8 mouse cellular contexts compared by ENCODE assay signal in genomic region chr4:142084131-142084899, GRCm38 (mm10). TPM values are rescaled to one million over a fixed set of nuclear protein-coding genes. Genes with fewer than 3 reads are reported as not detected.
DNase-seq lines count a peak whose midpoint lies in the region; ATAC-seq and TF ChIP-seq lines count a peak whose summit lies in the region.

TSS of gene Tmem51 (minus strand) at chr4:142084304.

- peaks cover 58% of the 10 kb centered on the region for H3K27me3 ChIP-seq in forebrain, embryonic 12.5 days
- peaks cover 4% of the 10 kb centered on the region; the same call in 1 of the 2 replicates for H3K27me3 ChIP-seq in limb, embryonic 11.5 days (ENCODE audit: control insufficient read depth, insufficient read depth, low read length)
- H3K27me3 ChIP-seq in midbrain, embryonic 10.5 days (ENCODE audit: low read depth, poor library complexity, severe bottlenecking), result peaks cover 67% of the 10 kb centered on the region

- peak within 1 kb of the TSS; percentile 11; the same call in 1 of the 2 replicates for H3K27ac ChIP-seq in ES-E14 (ENCODE audit: insufficient read depth, low read depth, low read length, poor library complexity, severe bottlenecking)
- H3K27ac ChIP-seq in bone marrow, adult 2 months (ENCODE audit: control insufficient read depth, insufficient read depth, low read depth, low read length, poor library complexity), result peak within 1 kb of the TSS; percentile 61
- no peak within 1 kb of the TSS for H3K27ac ChIP-seq in forebrain, embryonic 12.5 days
- no peak within 1 kb of the TSS for H3K27ac ChIP-seq in limb, embryonic 11.5 days (replicated peaks; ENCODE audit: low read depth, low read length)
- H3K27ac ChIP-seq in midbrain, embryonic 10.5 days (replicated peaks), result peak within 1 kb of the TSS; percentile 83

- peak within 1 kb of the TSS; percentile 17 for H3K9ac ChIP-seq in ES-E14 (ENCODE audit: insufficient read depth, low read depth, low read length, poor library complexity, severe bottlenecking)
- H3K9ac ChIP-seq in forebrain, embryonic 12.5 days, result peak within 1 kb of the TSS; percentile 66
- peak within 1 kb of the TSS; percentile 62 for H3K9ac ChIP-seq in limb, embryonic 11.5 days (ENCODE audit: low read length)

- no peak for DNase-seq in ES-E14 (ENCODE audit: low read depth, low spot score)
- peak; percentile 77 for DNase-seq in limb, embryonic 11.5 days (ENCODE audit: low spot score)
- DNase-seq in midbrain, embryonic 10.5 days (ENCODE audit: low spot score), result peak; percentile 67
- DNase-seq in testis, postnatal 10 days (ENCODE audit: low spot score), result peak; percentile 64
- no peak for DNase-seq in layer of hippocampus, adult 18-20 months (ENCODE audit: low spot score in 2 of 2)

- no peak for TF ChIP-seq CTCF in bone marrow, adult 2 months (IDR thresholded peaks at IDR 0.05; ENCODE audit: control insufficient read depth, insufficient read depth, low read length)

- H3K4me2 ChIP-seq in forebrain, embryonic 12.5 days, result peak within 1 kb of the TSS; percentile 99
- H3K4me2 ChIP-seq in limb, embryonic 11.5 days (ENCODE audit: low read depth, severe bottlenecking), result peak within 1 kb of the TSS; percentile 93

- TF ChIP-seq POLR2A in bone marrow, adult 2 months (IDR thresholded peaks at IDR 0.05; ENCODE audit: borderline replicate concordance, control insufficient read depth, low read depth, low read length), result peak; percentile 19; the same call in 1 of the 2 replicates

- H3K4me1 ChIP-seq in ES-E14 (ENCODE audit: control insufficient read depth in 2 of 2, insufficient read depth in 2 of 2, low read length in 2 of 2, poor library complexity in 1 of 2), result peaks cover 3 to 20% of the 10 kb centered on the region in 2 experiments; a peak in 3 of 4 replicates
- H3K4me1 ChIP-seq in bone marrow, adult 2 months (ENCODE audit: control insufficient read depth, insufficient read depth, low read length), result peaks cover 2% of the 10 kb centered on the region; the same call in 1 of the 2 replicates
- peaks cover 33% of the 10 kb centered on the region for H3K4me1 ChIP-seq in forebrain, embryonic 12.5 days
- H3K4me1 ChIP-seq in limb, embryonic 11.5 days (ENCODE audit: control insufficient read depth, insufficient read depth, low read length), result peaks cover 34% of the 10 kb centered on the region
- peaks cover 43% of the 10 kb centered on the region for H3K4me1 ChIP-seq in midbrain, embryonic 10.5 days

- no peaks in the 10 kb centered on the region for H3K9me3 ChIP-seq in ES-E14 (ENCODE audit: control insufficient read depth, insufficient read depth, low read depth, low read length)
- no peaks in the 10 kb centered on the region for H3K9me3 ChIP-seq in forebrain, embryonic 12.5 days
- H3K9me3 ChIP-seq in limb, embryonic 11.5 days (ENCODE audit: control insufficient read depth, low read length), result no peaks in the 10 kb centered on the region
- H3K9me3 ChIP-seq in midbrain, embryonic 10.5 days (replicated peaks), result no peaks in the 10 kb centered on the region

- in situ Hi-C loops in ES-E14 (cut with MboI; ENCODE audit: low sequenced_read_pairs in 2 of 2, unreplicated experiment in 2 of 2), result no loop called here

- peak within 1 kb of the TSS; percentile 79 to 82 for H3K4me3 ChIP-seq in ES-E14 (ENCODE audit: insufficient read depth in 1 of 2, low read depth in 1 of 2, low read length in 2 of 2, poor library complexity in 1 of 2, severe bottlenecking in 1 of 2)
- H3K4me3 ChIP-seq in bone marrow, adult 2 months (replicated peaks; ENCODE audit: control insufficient read depth, low read depth, low read length), result peak within 1 kb of the TSS; percentile 31
- H3K4me3 ChIP-seq in forebrain, embryonic 12.5 days (replicated peaks), result peak within 1 kb of the TSS; percentile 66
- H3K4me3 ChIP-seq in limb, embryonic 11.5 days (ENCODE audit: low read depth, low read length), result peak within 1 kb of the TSS; percentile 67
- H3K4me3 ChIP-seq in midbrain, embryonic 10.5 days, result peak within 1 kb of the TSS; percentile 78

- H3K36me3 ChIP-seq in ES-E14 (ENCODE audit: control insufficient read depth, insufficient read depth, low read length, poor library complexity, severe bottlenecking), result no peaks in the 10 kb centered on the region
- H3K36me3 ChIP-seq in forebrain, embryonic 12.5 days (replicated peaks), result no peaks in the 10 kb centered on the region
- no peaks in the 10 kb centered on the region for H3K36me3 ChIP-seq in limb, embryonic 11.5 days (ENCODE audit: control insufficient read depth, insufficient read depth, low read length)
- H3K36me3 ChIP-seq in midbrain, embryonic 10.5 days, result no peaks in the 10 kb centered on the region

- 2% methylated on average over 51 of the region's 52 CpGs for WGBS in bone marrow, adult 2 months
- under 1% methylated on average over 52 of the region's 52 CpGs for WGBS in forebrain, embryonic 12.5 days
- WGBS in limb, embryonic 11.5 days, result 0% methylated on average over 50 of the region's 52 CpGs
- WGBS in midbrain, embryonic 10.5 days, result under 1% methylated on average over 52 of the region's 52 CpGs

- ATAC-seq in forebrain, embryonic 12.5 days (ENCODE audit: low FRiP score), result peak; percentile 59; the same call in 1 of the 2 replicates
- ATAC-seq in hematopoietic stem cell, adult 5-6 weeks (replicated peaks in 1 of 2; ENCODE audit: insufficient read depth in 1 of 2, low FRiP score in 2 of 2, low TSS enrichment in 1 of 2, low read depth in 1 of 2, poor library complexity in 2 of 2, severe bottlenecking in 2 of 2), result 0 out of 4 replicates have a peak, but pooled peaks have one; percentile 23 to 43
- peak; percentile 81 for ATAC-seq in limb, embryonic 11.5 days (ENCODE audit: insufficient number of reproducible peaks, low FRiP score, low TSS enrichment, low read depth)

TF ChIP-seq in ES-E14, 5 proteins besides CTCF, POLR2A, EP300 and RAD21:
- TF ChIP-seq CHD2 (IDR thresholded peaks at IDR 0.05; ENCODE audit: low read depth, low read length) (no peak), ZC3H11A (IDR thresholded peaks at IDR 0.05; ENCODE audit: borderline replicate concordance, low read depth, low read length) (no peak), MAFK (IDR thresholded peaks at IDR 0.05; ENCODE audit: insufficient read depth, low read depth, low read length) (no peak), HCFC1 (IDR thresholded peaks at IDR 0.05; ENCODE audit: borderline replicate concordance, insufficient read depth, low read length) (no peak), ZNF384 (IDR thresholded peaks at IDR 0.05; ENCODE audit: low read depth, low read length) (no peak)

RNA-seq across cellular contexts. Expression of gene Tmem51, which starts in this region (rescaled TPM):
- total RNA-seq in ES-E14 (2012; rRNA removed), result 13.6 and 24.0 TPM in 2 replicates
- polyA plus RNA-seq in bone marrow, adult 2 months (2011; ENCODE audit: insufficient read depth, insufficient read length, low replicate concordance, missing spikeins), result 2.1 and 5.9 TPM in 2 replicates
- polyA plus RNA-seq in forebrain, embryonic 12.5 days (2016; fragmentation: Nextera tagmentation; extraction: Ambion mirVana), result 4.8 and 6.0 TPM in 2 replicates
- total RNA-seq in hematopoietic stem cell, adult 5-6 weeks (2017), result 0.63 and 0.84 TPM in 2 replicates
- polyA plus RNA-seq in limb, embryonic 11.5 days (2014; fragmentation: Nextera tagmentation; extraction: Ambion mirVana), result 10.4 and 11.1 TPM in 2 replicates
- 13.3 and 13.6 TPM in 2 replicates for polyA plus RNA-seq in midbrain, embryonic 10.5 days (2016; fragmentation: Nextera tagmentation; extraction: Ambion mirVana)
- 1 to 10 TPM; 3.5 to 4.5 TPM for total RNA-seq in layer of hippocampus, adult 18-20 months (2021)

Comparison
In these comparisons a context has a peak if more than half of its experiments do, and no peak if none do; other contexts are left out.
1. Peak in ATAC-seq in hematopoietic stem cell, adult 5-6 weeks; RNA of the gene not detected or under 1 TPM.
2. DNase-seq: peak in limb, embryonic 11.5 days (single experiment), midbrain, embryonic 10.5 days (single experiment) and testis, postnatal 10 days (single experiment); none in ES-E14 (single experiment) and layer of hippocampus, adult 18-20 months (0 of 2).
3. H3K27ac ChIP-seq: peak in ES-E14 (single experiment), bone marrow, adult 2 months (single experiment) and midbrain, embryonic 10.5 days (single experiment); none in forebrain, embryonic 12.5 days (single experiment) and limb, embryonic 11.5 days (single experiment).
4. Peak in every context shown above with its lines, with median percentiles within 50 percentile points of each other: H3K4me3 ChIP-seq, H3K9ac ChIP-seq and ATAC-seq.